Mouse (Mus musculus) monocyte, adult 2 months (primary cell): ENCODE measurements around the gene Lrit2.

ENCODE experiments used
- DNase-seq, 2 experiments: peaks; one replicate each; pipeline ENCODE4 v3.0.0; 2022; ENCODE audit warnings: low spot score in 2 of 2, low read depth in 1 of 2

The Lrit2 gene

GRCm38 (mm10) chr14:37110456-37110855, 42.7 kb downstream of the Lrit2 start:
- DNase-seq, result no peak

GRCm38 (mm10) chr14:37111371-37111770, 43.6 kb downstream of the Lrit2 start:
- no peak for DNase-seq

- no peak for DNase-seq
Measured at GRCm38 (mm10) chr14:37112931-37113330, 45.2 kb downstream of the Lrit2 start.

GRCm38 (mm10) chr14:37113922-37114321, 46.2 kb downstream of the Lrit2 start, which contains the start of gene 2610528A11Rik:
2610528A11Rik (minus strand) TSS chr14:37114022.
- DNase-seq, result no peak

GRCm38 (mm10) chr14:37119233-37119632, 51.5 kb downstream of the Lrit2 start:
- DNase-seq, result no peak
